ENCODE assay signal across 27 mouse cellular contexts in genomic region chr3:142618658-142619057, GRCm38 (mm10). TPM values are rescaled to one million over a fixed set of nuclear protein-coding genes. Genes with fewer than 3 reads are reported as not detected.
DNase-seq lines count a peak whose midpoint lies in the region; TF ChIP-seq lines count a peak whose summit lies in the region.
"Had no signal": no experiment of that assay in that cellular context is flagged by ENCODE, and none has a peak within 500 bp of the region (broad histone marks: within the 10 kb centered on the region; RNA-seq: fewer than 3 reads in every experiment).

No protein-coding gene starts in this region.

- no peak for TF ChIP-seq CTCF in gastrocnemius, adult 2 months (IDR thresholded peaks at IDR 0.05)
- TF ChIP-seq CTCF in MEL (IDR thresholded peaks at IDR 0.05 in 2 of 3, conservative IDR thresholded peaks at IDR 0.05 in 1 of 3; ENCODE audit: control insufficient read depth in 1 of 3, insufficient read depth in 1 of 3, low read depth in 2 of 3, low read length in 3 of 3, poor library complexity in 1 of 3, severe bottlenecking in 1 of 3): no peak

- no peak for TF ChIP-seq POLR2A in MEL (IDR thresholded peaks at IDR 0.05; ENCODE audit: control insufficient read depth in 1 of 2, insufficient read depth in 1 of 2, low read depth in 1 of 2, low read length in 2 of 2, poor library complexity in 1 of 2)

- H3K4me1 ChIP-seq in MEL (ENCODE audit: control insufficient read depth in 1 of 2, insufficient read depth in 2 of 2, low read length in 2 of 2): peaks cover 0 to 5% of the 10 kb centered on the region in 2 experiments; a peak in 2 of 4 replicates
- H3K4me1 ChIP-seq: embryonic facial prominence, embryonic 12.5 days; limb, embryonic 10.5 days had no signal

- H3K27me3 ChIP-seq in MEL (ENCODE audit: control insufficient read depth in 1 of 2, insufficient read depth in 2 of 2, low read length in 2 of 2): no peaks in the 10 kb centered on the region; a peak in 1 of 4 replicates
- H3K27me3 ChIP-seq in splenic B cell, adult 2 months (ENCODE audit: control insufficient read depth, insufficient read depth, low read length, poor library complexity, severe bottlenecking): no peaks in the 10 kb centered on the region
- H3K27me3 ChIP-seq: embryonic facial prominence, embryonic 12.5 days; liver, embryonic 12.5 days; midbrain, embryonic 12.5 days had no signal

- no peaks in the 10 kb centered on the region for H3K9me3 ChIP-seq in MEL (replicated peaks; ENCODE audit: insufficient read depth, low read length)
- H3K9me3 ChIP-seq: embryonic facial prominence, embryonic 12.5 days; G1E; limb, embryonic 10.5 days; liver, embryonic 12.5 days; midbrain, embryonic 12.5 days had no signal

- H3K36me3 ChIP-seq in MEL (ENCODE audit: control insufficient read depth in 1 of 2, insufficient read depth in 2 of 2, low read length in 2 of 2): peaks cover 0 to 5% of the 10 kb centered on the region in 2 experiments; a peak in 2 of 4 replicates
- H3K36me3 ChIP-seq in splenic B cell, adult 2 months (ENCODE audit: control insufficient read depth, insufficient read depth, low read length, poor library complexity, severe bottlenecking): no peaks in the 10 kb centered on the region; the same call in 1 of the 2 replicates
- H3K36me3 ChIP-seq: embryonic facial prominence, embryonic 12.5 days; G1E; limb, embryonic 10.5 days; liver, embryonic 12.5 days; midbrain, embryonic 12.5 days had no signal

- no peak for TF ChIP-seq EP300 in MEL (IDR thresholded peaks at IDR 0.05; ENCODE audit: low read depth in 1 of 2, low read length in 2 of 2)

- no peak overlapping the region for H3K9ac ChIP-seq in MEL (ENCODE audit: control insufficient read depth, low read depth, low read length, poor library complexity, severe bottlenecking)
- H3K9ac ChIP-seq: embryonic facial prominence, embryonic 12.5 days; hindbrain, embryonic 14.5 days; liver, embryonic 12.5 days; lung, embryonic 14.5 days; midbrain, embryonic 12.5 days had no signal

- no peaks in the 10 kb centered on the region for H3K79me2 ChIP-seq in MEL (ENCODE audit: control insufficient read depth, insufficient read depth, low read length, poor library complexity)

- H3K27ac ChIP-seq in gastrocnemius, adult 2 months: peak overlapping the region; percentile 88; the same call in 1 of the 2 replicates
- H3K27ac ChIP-seq in MEL (ENCODE audit: control insufficient read depth, low read depth, low read length): no peak overlapping the region
- H3K27ac ChIP-seq: embryonic facial prominence, embryonic 12.5 days; hindbrain, embryonic 14.5 days; left cerebral cortex, adult 2 months; limb, embryonic 10.5 days; liver, embryonic 12.5 days; midbrain, embryonic 12.5 days; stomach, postnatal 0 days had no signal

- no peak for DNase-seq in gastrocnemius, adult 2 months
- no peak for DNase-seq in gastrocnemius, postnatal 14 days
- DNase-seq in testis, postnatal 14 days (ENCODE audit: low spot score): peak; percentile 12
- DNase-seq in testis, postnatal 10 days (ENCODE audit: low spot score): no peak
- peak; percentile 12 for DNase-seq in MEL (ENCODE audit: low read depth, low spot score)
- DNase-seq in splenic B cell, adult 2 months (ENCODE audit: low read depth, low spot score): peak; percentile 54
- no peak for DNase-seq in embryo, embryonic 10.5 days (ENCODE audit: low spot score)
- DNase-seq in ovary, postnatal 10 days (ENCODE audit: low spot score): no peak
- DNase-seq: adrenal gland, postnatal 14 days; cerebellum, adult 2 months; lung, embryonic 14.5 days; right cerebral cortex, postnatal 4 days had no signal

- intact Hi-C loops in gastrocnemius, adult 2 months (cut with DNase I): no loop called here
- intact Hi-C loops in gastrocnemius, postnatal 14 days (cut with DNase I; ENCODE audit: low total_unique reads): no loop called here

- TF ChIP-seq RAD21 in MEL (IDR thresholded peaks at IDR 0.05; ENCODE audit: low read depth, low read length): no peak

- H3K4me3 ChIP-seq in gastrocnemius, adult 2 months: no peak overlapping the region
- no peak overlapping the region for H3K4me3 ChIP-seq in MEL (ENCODE audit: control insufficient read depth in 1 of 2, insufficient read depth in 1 of 2, low read depth in 2 of 2, low read length in 2 of 2)
- H3K4me3 ChIP-seq: embryonic facial prominence, embryonic 12.5 days; layer of hippocampus, adult 2 months; left cerebral cortex, adult 2 months; limb, embryonic 10.5 days; liver, embryonic 12.5 days; midbrain, embryonic 12.5 days had no signal

TF ChIP-seq in MEL, 35 proteins besides CTCF, POLR2A, EP300 and RAD21:
- TF ChIP-seq ZNF384 (IDR thresholded peaks at IDR 0.05; ENCODE audit: low read depth, low read length) (no peak), MEF2A (IDR thresholded peaks at IDR 0.05; ENCODE audit: extremely low read depth, insufficient replicate concordance, low read depth, low read length, poor library complexity, severe bottlenecking) (no peak), TAL1 (IDR thresholded peaks at IDR 0.05; ENCODE audit: low read length) (no peak), ELF1 (IDR thresholded peaks at IDR 0.05; ENCODE audit: low read depth, low read length) (no peak), E2F4 (IDR thresholded peaks at IDR 0.05; ENCODE audit: borderline replicate concordance, low read depth, low read length) (no peak), ETS1 (IDR thresholded peaks at IDR 0.05; ENCODE audit: low read depth, low read length) (no peak), MXI1 (IDR thresholded peaks at IDR 0.05; ENCODE audit: low read depth, low read length) (no peak), MAX (IDR thresholded peaks at IDR 0.05; ENCODE audit: low read length) (no peak), SIN3A (IDR thresholded peaks at IDR 0.05; ENCODE audit: low read length) (no peak), NRF1 (IDR thresholded peaks at IDR 0.05; ENCODE audit: insufficient read depth, low read depth, low read length, poor library complexity, severe bottlenecking) (no peak), MYC (IDR thresholded peaks at IDR 0.05; ENCODE audit: low read depth, low read length) (no peak), NELFE (IDR thresholded peaks at IDR 0.05; ENCODE audit: low read depth, low read length) (no peak), KAT2A (conservative IDR thresholded peaks at IDR 0.05; ENCODE audit: low read depth, low read length) (no peak), GATA1 (IDR thresholded peaks at IDR 0.05; ENCODE audit: low read depth, low read length) (no peak)

RNA-seq across cellular contexts. Expression of gene Gbp2, which starts 1.7 kb away (rescaled TPM):
- 1 to 10 TPM; 2.9 to 3.2 TPM for total RNA-seq in gastrocnemius, adult 2 months (2021)
- total RNA-seq in gastrocnemius, postnatal 14 days (2021): 1 to 10 TPM; 3.6 to 4.0 TPM
- 0.04 TPM in 1 of 2 replicates, not detected in the other for total RNA-seq in MEL (2012; rRNA removed)
- under 1 TPM in 1 of 2 experiments, not detected in 1; 0.03 TPM for polyA plus RNA-seq in MEL (2012; ENCODE audit: insufficient read depth in 1 of 2, insufficient read length in 2 of 2, low read depth in 1 of 2, low replicate concordance in 2 of 2, missing spikeins in 1 of 2)
- polyA plus RNA-seq: G1E had no signal

RNA-seq across cellular contexts. Expression of gene Gbp2b, which starts 24.0 kb away (rescaled TPM):
- under 1 TPM in 1 of 2 experiments, not detected in 1; 0.17 TPM for total RNA-seq in gastrocnemius, adult 2 months (2021)
- under 1 TPM in 1 of 2 experiments, not detected in 1; 0.11 TPM for total RNA-seq in gastrocnemius, postnatal 14 days (2021)
- not detected in 2 replicates for total RNA-seq in MEL (2012; rRNA removed)
- not detected for polyA plus RNA-seq in MEL (2012; ENCODE audit: insufficient read depth in 1 of 2, insufficient read length in 2 of 2, low read depth in 1 of 2, low replicate concordance in 2 of 2, missing spikeins in 1 of 2)
- total RNA-seq: common myeloid progenitor, adult 5-6 weeks; gastrocnemius, adult 8-10 months; layer of hippocampus, adult 2 months; left cerebral cortex, adult 2 months had no signal
- polyA plus RNA-seq: cerebellum, adult 2 months; embryonic facial prominence, embryonic 12.5 days; forebrain, embryonic 16.5 days; G1E; heart, embryonic 16.5 days; hindbrain, embryonic 14.5 days; kidney, embryonic 16.5 days; limb, embryonic 10.5 days; liver, embryonic 12.5 days; lung, embryonic 14.5 days; midbrain, embryonic 12.5 days; neural tube, embryonic 14.5 days; stomach, postnatal 0 days had no signal

RNA-seq across cellular contexts. Expression of gene Gbp3, which starts 58.8 kb away (rescaled TPM):
- total RNA-seq in gastrocnemius, adult 2 months (2021): 1 to 10 TPM; 2.9 to 3.0 TPM
- 1 to 10 TPM; 5.2 to 7.6 TPM for total RNA-seq in gastrocnemius, postnatal 14 days (2021)
- 0.20 and 0.35 TPM in 2 replicates for total RNA-seq in MEL (2012; rRNA removed)
- under 1 TPM in 1 of 2 experiments, not detected in 1; 0.85 TPM for polyA plus RNA-seq in MEL (2012; ENCODE audit: insufficient read depth in 1 of 2, insufficient read length in 2 of 2, low read depth in 1 of 2, low replicate concordance in 2 of 2, missing spikeins in 1 of 2)
- polyA plus RNA-seq: G1E had no signal

Comparison
In these comparisons a context has a peak if more than half of its experiments do, and no peak if none do; other contexts are left out.
1. DNase-seq: peak in testis, postnatal 14 days (single experiment), MEL (single experiment) and splenic B cell, adult 2 months (single experiment); none in gastrocnemius, adult 2 months (single experiment), gastrocnemius, postnatal 14 days (single experiment), testis, postnatal 10 days (single experiment), embryo, embryonic 10.5 days (single experiment) and ovary, postnatal 10 days (single experiment).